Mouse (Mus musculus) liver, embryonic 13.5 days (tissue): ENCODE results near the gene Wdr74. TPM values are rescaled to one million over a fixed set of nuclear protein-coding genes. Genes with fewer than 3 reads are reported as not detected.

ENCODE experiments used
- ATAC-seq: fragments of 200-750 bp; cut with Nextera tagmentation; 2 replicates; pipeline ENCODE4 v1.8.0; 2017; ENCODE audit warnings: low read depth, mild to moderate bottlenecking, moderate number of reproducible peaks, moderate library complexity
- DNase-seq: peaks from one replicate; pipeline ENCODE4 v3.0.0; 2022
- H3K27ac ChIP-seq: fragments of 300-500 bp; sonication (generic); 2 replicates; pipeline ENCODE4 v1.5.1; 2015; ENCODE audit warnings: moderate library complexity, mild to moderate bottlenecking, inconsistent platforms
- H3K27me3 ChIP-seq: fragments of 300-500 bp; sonication (generic); 2 replicates; pipeline ENCODE4 v1.6.1; 2015; ENCODE audit warnings: mild to moderate bottlenecking, inconsistent platforms
- H3K36me3 ChIP-seq: fragments of 300-500 bp; sonication (generic); 2 replicates; pipeline ENCODE4 v1.6.1; 2015; ENCODE audit warnings: mild to moderate bottlenecking, inconsistent platforms
- H3K4me1 ChIP-seq: fragments of 300-500 bp; sonication (generic); replicated peaks from 2 replicates; pipeline ENCODE4 v1.6.1; 2015; ENCODE audit warnings: inconsistent platforms
- H3K4me2 ChIP-seq: fragments of 300-500 bp; sonication (generic); 2 replicates; pipeline ENCODE4 v1.6.1; 2015; ENCODE audit warnings: inconsistent platforms, mild to moderate bottlenecking, moderate library complexity
- H3K4me3 ChIP-seq: fragments of 300-500 bp; sonication (generic); replicated peaks from 2 replicates; pipeline ENCODE4 v1.5.1; 2015; ENCODE audit warnings: mild to moderate bottlenecking, inconsistent platforms
- H3K9ac ChIP-seq: fragments of 300-500 bp; sonication (generic); 2 replicates; pipeline ENCODE4 v1.6.1; 2015; ENCODE audit warnings: mild to moderate bottlenecking, inconsistent platforms
- H3K9me3 ChIP-seq: fragments of 300-500 bp; sonication (generic); replicated peaks from 2 replicates; pipeline ENCODE4 v1.6.1; 2016; ENCODE audit warnings: inconsistent platforms
- WGBS: fragments of 180-500 bp; shearing (Covaris S2); methylation state at CpG from one replicate; pipeline ENCODE4 v1.1.7; 2015; ENCODE audit not compliant: insufficient replicate concordance; 5-methylcytosine and 5-hydroxymethylcytosine counted together
- polyA plus RNA-seq: library from polyadenylated mRNA; unstranded; fragments of >200 nt; fragmentation: Nextera tagmentation; extraction: Ambion mirVana; gene quantifications from 2 replicates; pipeline ENCODE4 v1.2.1, GENCODE M21; 2015

Wdr74 gene
- polyA plus RNA-seq, 1 experiment from 2014 or later, result 80.8 TPM

DNA sequence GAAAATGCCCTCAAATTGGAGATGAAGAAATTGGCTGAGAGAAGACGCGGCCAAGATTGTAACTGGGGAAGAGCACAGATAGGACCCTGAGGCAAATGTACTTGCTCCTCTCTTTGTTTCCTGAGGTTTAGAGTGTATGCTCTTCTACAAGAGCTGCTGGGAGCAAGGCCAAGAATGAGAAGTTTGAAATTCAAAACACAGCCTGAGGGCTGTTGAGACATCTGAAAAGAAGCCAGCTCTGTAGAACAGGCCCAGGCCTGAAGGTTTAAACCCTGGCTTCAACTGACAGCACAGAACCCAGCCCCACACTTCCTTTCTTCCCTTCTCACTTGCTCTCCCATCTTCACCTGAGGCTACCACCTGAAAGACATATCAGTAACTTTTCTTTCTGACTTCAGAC, 25.6 kb upstream of the Wdr74 start:
- no peaks in the 10 kb centered on the region for H3K9me3 ChIP-seq
- H3K4me3 ChIP-seq, result peak overlapping the region; percentile 90
- ATAC-seq, result no peak
- H3K9ac ChIP-seq, result peak overlapping the region; percentile 94
- H3K27me3 ChIP-seq, result no peaks in the 10 kb centered on the region
- peak overlapping the region; percentile 10; the same call in 1 of the 2 replicates for H3K27ac ChIP-seq
- H3K4me1 ChIP-seq, result peaks cover 72% of the 10 kb centered on the region
- DNase-seq, result no peak
- H3K36me3 ChIP-seq, result peaks cover 65% of the 10 kb centered on the region
- peak overlapping the region; percentile 89 for H3K4me2 ChIP-seq
- 93% methylated on average over 2 of the region's 2 CpGs for WGBS

- Histone ChIP-seq H3K4me3 (peak overlapping the region; percentile 90), H3K9me3 (no peaks in the 10 kb centered on the region), H3K9ac (peak overlapping the region; percentile 94), H3K36me3 (peaks cover 61% of the 10 kb centered on the region), H3K4me1 (peaks cover 85% of the 10 kb centered on the region), H3K27me3 (no peaks in the 10 kb centered on the region), H3K4me2 (peak overlapping the region; percentile 89), H3K27ac (peak overlapping the region; percentile 99)
- DNase-seq (no peak), ATAC-seq (no peak)
- WGBS, result 72% methylated on average over 4 of the region's 4 CpGs
Observed at GRCm38 (mm10) chr19:8711506-8711905, 24.1 kb upstream of the Wdr74 start.

GRCm38 (mm10) chr19:8711949-8712869, 23.4 kb upstream of the Wdr74 start:
- H3K4me3 ChIP-seq, result peak overlapping the region; percentile 90
- DNase-seq (no peak), ATAC-seq (no peak)
- peaks cover 54% of the 10 kb centered on the region for H3K36me3 ChIP-seq
- peak overlapping the region; percentile 89 for H3K4me2 ChIP-seq
- H3K4me1 ChIP-seq, result peaks cover 84% of the 10 kb centered on the region
- 30% methylated on average over 10 of the region's 10 CpGs for WGBS
- peak overlapping the region; percentile 94 for H3K9ac ChIP-seq
- H3K9me3 ChIP-seq, result no peaks in the 10 kb centered on the region
- peak overlapping the region; percentile 99 for H3K27ac ChIP-seq
- H3K27me3 ChIP-seq, result no peaks in the 10 kb centered on the region

- peak; percentile 75 for DNase-seq
- ATAC-seq, result peak; percentile 29
- Histone ChIP-seq H3K4me1 (peaks cover 84% of the 10 kb centered on the region), H3K9me3 (no peaks in the 10 kb centered on the region), H3K27ac (peak overlapping the region; percentile 99), H3K4me2 (peak overlapping the region; percentile 89), H3K4me3 (peak overlapping the region; percentile 90), H3K9ac (peak overlapping the region; percentile 94), H3K27me3 (no peaks in the 10 kb centered on the region), H3K36me3 (peaks cover 48% of the 10 kb centered on the region)
- 1% methylated on average over 13 of the region's 13 CpGs for WGBS
Observed at GRCm38 (mm10) chr19:8712870-8713305, 22.7 kb upstream of the Wdr74 start.

GRCm38 (mm10) chr19:8713306-8713996, 22.2 kb upstream of the Wdr74 start:
- DNase-seq (peak; percentile 93), ATAC-seq (peak; percentile 82)
- WGBS, result under 1% methylated on average over 51 of the region's 51 CpGs
- Histone ChIP-seq H3K9me3 (no peaks in the 10 kb centered on the region), H3K36me3 (peaks cover 42% of the 10 kb centered on the region), H3K4me1 (peaks cover 83% of the 10 kb centered on the region), H3K4me2 (peak overlapping the region; percentile 89), H3K9ac (peak overlapping the region; percentile 94), H3K27me3 (no peaks in the 10 kb centered on the region), H3K4me3 (peak overlapping the region; percentile 90), H3K27ac (peak overlapping the region; percentile 99)

DNA sequence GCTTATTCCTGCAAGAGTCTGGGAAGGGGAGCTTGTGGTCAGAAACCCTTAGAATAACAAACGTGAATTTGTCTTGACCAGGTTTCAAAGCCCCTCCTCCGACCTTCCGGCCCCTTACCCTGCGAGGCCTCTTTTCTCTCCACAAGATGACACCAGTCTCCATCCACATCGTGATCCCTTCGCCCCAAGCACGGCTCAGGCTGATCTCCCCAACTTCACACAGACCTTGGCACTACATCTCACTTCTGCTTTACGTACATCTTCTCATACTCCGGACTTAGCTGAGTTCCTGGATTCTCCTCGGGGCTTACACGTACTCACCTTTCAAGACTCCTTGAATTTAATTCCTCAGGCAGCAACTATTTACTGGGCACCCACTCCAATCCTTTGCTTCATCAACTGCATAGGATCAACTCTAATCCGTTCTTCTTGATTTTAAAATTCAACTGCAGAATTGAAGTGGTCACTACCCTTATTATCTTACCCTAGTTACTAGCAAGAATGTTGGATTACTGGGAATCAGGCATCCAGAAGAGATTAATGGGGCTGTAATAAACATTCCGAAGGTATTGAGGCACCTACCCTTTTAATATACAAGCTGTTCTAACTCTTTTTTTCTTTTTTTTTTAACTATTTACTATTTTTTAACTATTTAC, 21.5 kb upstream of the Wdr74 start:
- no peaks in the 10 kb centered on the region for H3K27me3 ChIP-seq
- H3K27ac ChIP-seq, result peak overlapping the region; percentile 99
- peak overlapping the region; percentile 89 for H3K4me2 ChIP-seq
- H3K36me3 ChIP-seq, result peaks cover 35% of the 10 kb centered on the region
- no peaks in the 10 kb centered on the region for H3K9me3 ChIP-seq
- ATAC-seq (peak; percentile 21), DNase-seq (no peak)
- peak overlapping the region; percentile 90 for H3K4me3 ChIP-seq
- peak overlapping the region; percentile 94 for H3K9ac ChIP-seq
- WGBS, result 6% methylated on average over 13 of the region's 13 CpGs
- peaks cover 82% of the 10 kb centered on the region for H3K4me1 ChIP-seq

DNA sequence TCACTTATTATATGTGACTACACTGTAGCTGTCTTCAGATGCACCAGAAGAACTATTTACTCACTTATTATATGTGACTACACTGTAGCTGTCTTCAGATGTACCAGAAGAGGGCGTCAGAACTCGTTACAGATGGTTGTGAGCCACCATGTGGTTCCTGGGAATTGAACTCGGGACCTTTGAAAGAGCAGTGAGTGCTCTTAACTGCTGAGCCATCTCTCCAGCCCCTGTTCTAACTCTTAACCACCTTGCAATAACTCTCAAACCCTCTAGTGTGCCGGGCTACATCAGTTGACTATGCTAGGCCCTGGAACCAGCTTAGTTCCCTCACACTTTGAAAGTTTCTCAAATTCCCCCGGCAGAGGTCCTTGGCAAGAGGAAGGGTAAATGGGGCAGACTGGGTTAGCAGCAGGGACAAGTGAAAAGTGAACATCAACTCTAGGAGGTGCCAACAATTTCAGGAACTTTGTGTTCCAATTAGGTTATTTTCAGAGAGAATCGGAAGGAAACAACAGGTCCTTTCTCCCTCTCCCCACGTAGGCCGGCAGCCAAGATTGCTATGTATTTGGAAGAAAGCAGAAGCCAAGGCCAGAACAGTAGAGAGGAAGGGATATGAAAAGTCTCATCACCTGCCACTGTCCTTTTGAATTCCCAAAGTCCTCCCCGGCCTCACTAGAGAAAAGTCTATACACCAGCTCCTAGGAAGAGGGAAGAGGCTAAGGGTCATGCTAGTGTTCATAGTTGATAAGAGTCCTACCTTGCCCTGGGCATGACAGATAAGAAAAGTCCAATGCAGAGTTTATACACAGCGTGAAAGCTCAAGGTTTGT, 20.8 kb upstream of the Wdr74 start:
- peaks cover 75% of the 10 kb centered on the region for H3K4me1 ChIP-seq
- H3K9me3 ChIP-seq, result no peaks in the 10 kb centered on the region
- peaks cover 28% of the 10 kb centered on the region for H3K36me3 ChIP-seq
- peak overlapping the region; percentile 90 for H3K4me3 ChIP-seq
- peak overlapping the region; percentile 89 for H3K4me2 ChIP-seq
- H3K9ac ChIP-seq, result peak overlapping the region; percentile 94
- ATAC-seq (peak; percentile 80), DNase-seq (peak; percentile 82)
- 34% methylated on average over 10 of the region's 10 CpGs for WGBS
- peak overlapping the region; percentile 99 for H3K27ac ChIP-seq
- no peaks in the 10 kb centered on the region for H3K27me3 ChIP-seq

DNA sequence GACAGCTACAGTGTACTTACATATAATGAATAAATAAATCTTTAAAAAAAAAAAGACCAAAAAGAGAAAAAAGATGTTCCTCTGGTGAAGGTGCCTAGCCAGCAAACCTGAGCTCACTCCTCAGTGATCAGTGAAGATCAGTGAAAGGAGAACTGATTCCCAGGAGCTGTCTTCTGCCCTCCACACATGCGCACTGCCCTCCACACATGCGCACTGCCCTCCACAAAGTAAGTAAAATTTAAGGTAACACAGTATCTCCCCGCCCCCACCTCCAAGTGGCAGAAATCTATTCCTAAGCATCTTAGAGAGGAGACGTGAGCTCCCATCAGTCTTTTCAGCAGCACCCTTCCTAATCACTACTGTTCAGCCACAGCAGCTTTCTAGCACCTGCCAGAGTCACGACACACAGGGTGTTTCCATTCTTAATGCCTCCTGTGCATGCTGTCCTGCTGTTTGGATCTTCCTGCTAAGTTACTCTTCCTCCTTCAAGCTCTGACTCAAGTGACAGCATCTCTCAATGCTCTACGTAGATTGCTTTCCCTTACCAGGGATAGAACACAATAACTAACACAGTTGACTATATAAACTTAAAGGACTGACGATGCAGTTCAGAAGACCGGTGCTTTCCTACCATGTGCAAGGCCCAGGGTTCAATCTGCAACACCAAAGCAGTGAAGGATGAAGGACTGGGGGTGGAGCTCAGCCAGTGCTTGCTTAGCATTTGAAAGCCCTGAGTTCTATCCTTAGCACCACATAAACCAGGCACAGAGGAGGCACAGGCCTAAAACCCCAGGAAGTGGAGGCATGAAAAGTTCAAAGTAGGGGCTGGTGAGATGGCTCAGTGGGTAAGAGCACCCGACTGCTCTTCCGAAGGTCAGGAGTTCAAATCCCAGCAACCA, 19.5 kb upstream of the Wdr74 start:
- Histone ChIP-seq H3K9me3 (no peaks in the 10 kb centered on the region), H3K4me3 (peak overlapping the region; percentile 9), H3K4me2 (peak overlapping the region; percentile 89), H3K36me3 (peaks cover 15% of the 10 kb centered on the region), H3K9ac (peak overlapping the region; percentile 57), H3K27me3 (no peaks in the 10 kb centered on the region), H3K4me1 (peaks cover 73% of the 10 kb centered on the region), H3K27ac (peak overlapping the region; percentile 99)
- ATAC-seq (peak; percentile 36), DNase-seq (peak; percentile 62)
- 65% methylated on average over 10 of the region's 10 CpGs for WGBS

GRCm38 (mm10) chr19:8716767-8717475, 18.7 kb upstream of the Wdr74 start:
- peak overlapping the region; percentile 99 for H3K27ac ChIP-seq
- H3K4me1 ChIP-seq, result peaks cover 73% of the 10 kb centered on the region
- H3K27me3 ChIP-seq, result no peaks in the 10 kb centered on the region
- H3K4me3 ChIP-seq, result no peak overlapping the region
- DNase-seq, result no peak
- 72% methylated on average over 9 of the region's 10 CpGs for WGBS
- H3K9ac ChIP-seq, result peak overlapping the region; percentile 7; the same call in 1 of the 2 replicates
- peaks cover 7% of the 10 kb centered on the region for H3K36me3 ChIP-seq
- H3K9me3 ChIP-seq, result no peaks in the 10 kb centered on the region
- no peak overlapping the region; the same call in 1 of the 2 replicates for H3K4me2 ChIP-seq
- no peak for ATAC-seq
